Mouse (Mus musculus) neural tube, embryonic 11.5 days (tissue): ENCODE measurements at regions not wholly inside any gene's neighbourhood (a gene's known extent, or its start where the extent isn't known, plus 50 kb on each side); places are given as distances from the start of the nearest gene placed in this dataset.

Source experiments
- ATAC-seq: fragments of 200-750 bp; cut with Nextera tagmentation; 2 replicates; pipeline ENCODE4 v1.8.0; 2017; ENCODE audit warnings: moderate number of reproducible peaks, mild to moderate bottlenecking, moderate TSS enrichment, moderate library complexity; ENCODE audit not compliant: insufficient read depth, low FRiP score, low TSS enrichment
- DNase-seq: peaks from one replicate; pipeline ENCODE4 v3.0.0-alpha.2; 2015; ENCODE audit warnings: low spot score
- H3K27ac ChIP-seq: fragments of 300-500 bp; sonication (generic); 2 replicates; pipeline ENCODE4 v1.5.1; 2014; ENCODE audit warnings: low read depth, mild to moderate bottlenecking, low read length
- H3K27me3 ChIP-seq: fragments of 300-500 bp; sonication (generic); 2 replicates; pipeline ENCODE4 v1.6.1; 2014; ENCODE audit warnings: mild to moderate bottlenecking, low read length, mixed read lengths; ENCODE audit not compliant: control insufficient read depth, insufficient read depth
- H3K36me3 ChIP-seq: fragments of 300-500 bp; sonication (generic); 2 replicates; pipeline ENCODE4 v1.6.1; 2014; ENCODE audit warnings: mild to moderate bottlenecking, low read length, moderate library complexity, mixed read lengths; ENCODE audit not compliant: control insufficient read depth, insufficient read depth
- H3K4me1 ChIP-seq: fragments of 300-500 bp; sonication (generic); 2 replicates; pipeline ENCODE4 v1.6.1; 2014; ENCODE audit warnings: low read length, mixed read lengths; ENCODE audit not compliant: control insufficient read depth, insufficient read depth
- H3K4me2 ChIP-seq: fragments of 300-500 bp; sonication (generic); 2 replicates; pipeline ENCODE4 v1.6.1; 2014; ENCODE audit warnings: low read depth, mild to moderate bottlenecking, moderate library complexity
- H3K4me3 ChIP-seq: fragments of 300-500 bp; sonication (generic); 2 replicates; pipeline ENCODE4 v1.5.1; 2014; ENCODE audit warnings: low read depth, low read length
- H3K9ac ChIP-seq: fragments of 300-500 bp; sonication (generic); 2 replicates; pipeline ENCODE4 v1.6.1; 2014; ENCODE audit warnings: mild to moderate bottlenecking, low read length
- H3K9me3 ChIP-seq: fragments of 300-500 bp; sonication (generic); 2 replicates; pipeline ENCODE4 v1.6.1; 2016; ENCODE audit warnings: low read length; ENCODE audit not compliant: control insufficient read depth
- whole genome bisulfite sequencing: fragments of 180-500 bp; shearing (Covaris S2); extraction: QIAGEN DNeasy Blood & Tissue Kit; methylation state at CpG from one replicate; pipeline ENCODE4 v1.1.7; 2014; 5-methylcytosine and 5-hydroxymethylcytosine counted together

DNA sequence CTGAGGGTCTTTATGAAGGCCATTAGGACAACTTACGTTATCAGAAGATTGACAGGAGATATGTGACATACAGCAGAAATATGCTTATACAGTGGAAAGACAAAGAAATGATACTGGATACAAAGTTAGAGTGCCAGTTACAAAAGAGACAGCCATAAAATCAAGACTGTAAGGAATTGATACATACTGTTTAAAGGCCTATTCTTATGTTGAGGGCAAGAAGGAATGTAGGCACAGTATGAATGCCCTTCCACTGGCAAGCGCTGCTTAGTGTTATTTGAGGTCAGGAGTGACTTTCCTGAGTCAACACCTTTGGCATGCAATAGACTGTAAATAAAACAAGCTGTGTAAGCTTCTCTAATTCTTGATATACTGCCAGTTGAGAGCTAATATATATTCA, 421.5 kb downstream of the Frk start:
- no peak overlapping the region for H3K9ac ChIP-seq
- H3K27me3 ChIP-seq, result no peaks in the 10 kb centered on the region
- H3K4me3 ChIP-seq, result no peak overlapping the region
- H3K36me3 ChIP-seq, result no peaks in the 10 kb centered on the region
- no peak overlapping the region for H3K4me2 ChIP-seq
- H3K9me3 ChIP-seq, result no peaks in the 10 kb centered on the region
- H3K27ac ChIP-seq, result no peak overlapping the region
- DNase-seq, result no peak
- H3K4me1 ChIP-seq, result no peaks in the 10 kb centered on the region
- no peak for ATAC-seq
- WGBS, result 89% methylated on average over 2 of the region's 2 CpGs

GRCm38 (mm10) chr10:34912153-34912723, 429.0 kb downstream of the Frk start:
- ATAC-seq (no peak), DNase-seq (no peak)
- no peaks in the 10 kb centered on the region for H3K4me1 ChIP-seq
- 89% methylated on average over 2 of the region's 2 CpGs for WGBS
- no peaks in the 10 kb centered on the region for H3K9me3 ChIP-seq
- no peak overlapping the region for H3K27ac ChIP-seq
- H3K9ac ChIP-seq, result no peak overlapping the region
- no peaks in the 10 kb centered on the region for H3K36me3 ChIP-seq
- no peak overlapping the region for H3K4me2 ChIP-seq
- no peaks in the 10 kb centered on the region for H3K27me3 ChIP-seq
- H3K4me3 ChIP-seq, result no peak overlapping the region
